Mouse (Mus musculus) heart, embryonic 16.5 days (tissue): ENCODE measurements around the gene Deaf1. TPM values are rescaled to one million over a fixed set of nuclear protein-coding genes. Genes with fewer than 3 reads are reported as not detected.

Experiments
- ATAC-seq: fragments of 200-750 bp; cut with Nextera tagmentation; replicated peaks from 2 replicates; pipeline ENCODE4 v1.8.0; 2017; ENCODE audit warnings: moderate number of reproducible peaks; ENCODE audit not compliant: insufficient read depth, low FRiP score; ENCODE audit errors: extremely low read depth
- H3K27ac ChIP-seq: fragments of 300-500 bp; sonication (generic); 2 replicates; pipeline ENCODE4 v1.5.1; 2014; ENCODE audit warnings: mild to moderate bottlenecking, low read length, control low read depth, moderate library complexity
- H3K27me3 ChIP-seq: fragments of 300-500 bp; sonication (generic); 2 replicates; pipeline ENCODE4 v1.6.1; 2014; ENCODE audit warnings: low read length, mixed read lengths; ENCODE audit not compliant: control insufficient read depth, insufficient read depth
- H3K36me3 ChIP-seq: fragments of 300-500 bp; sonication (generic); 2 replicates; pipeline ENCODE4 v1.6.1; 2014; ENCODE audit not compliant: control insufficient read depth, insufficient read depth
- H3K4me1 ChIP-seq: fragments of 300-500 bp; sonication (generic); 2 replicates; pipeline ENCODE4 v1.6.1; 2014; ENCODE audit warnings: low read length, mixed read lengths; ENCODE audit not compliant: control insufficient read depth, insufficient read depth
- H3K4me2 ChIP-seq: fragments of 300-500 bp; sonication (generic); 2 replicates; pipeline ENCODE4 v1.6.1; 2014; ENCODE audit warnings: low read depth, mild to moderate bottlenecking, control low read depth, low read length
- H3K4me3 ChIP-seq: fragments of 300-500 bp; sonication (generic); 2 replicates; pipeline ENCODE4 v1.5.1; 2014; ENCODE audit warnings: mild to moderate bottlenecking, control low read depth, low read length
- H3K9ac ChIP-seq: fragments of 300-500 bp; sonication (generic); 2 replicates; pipeline ENCODE4 v1.6.1; 2014; ENCODE audit warnings: low read length, control low read depth
- H3K9me3 ChIP-seq: fragments of 300-500 bp; sonication (generic); replicated peaks from 2 replicates; pipeline ENCODE4 v1.6.1; 2016; ENCODE audit warnings: low read length; ENCODE audit not compliant: control insufficient read depth
- WGBS: fragments of 180-500 bp; shearing (Covaris S2); extraction: QIAGEN DNeasy Blood & Tissue Kit; methylation state at CpG from one replicate; pipeline ENCODE4 v1.1.7; 2014; 5-methylcytosine and 5-hydroxymethylcytosine counted together
- polyA plus RNA-seq: library from polyadenylated mRNA; unstranded; fragments of >200 nt; fragmentation: Nextera tagmentation; extraction: Ambion mirVana; gene quantifications from 2 replicates; pipeline ENCODE4 v1.2.1, GENCODE M21; 2015

The Deaf1 gene
- polyA plus RNA-seq, 1 experiment from 2014 or later, result 37.7 TPM

DNA sequence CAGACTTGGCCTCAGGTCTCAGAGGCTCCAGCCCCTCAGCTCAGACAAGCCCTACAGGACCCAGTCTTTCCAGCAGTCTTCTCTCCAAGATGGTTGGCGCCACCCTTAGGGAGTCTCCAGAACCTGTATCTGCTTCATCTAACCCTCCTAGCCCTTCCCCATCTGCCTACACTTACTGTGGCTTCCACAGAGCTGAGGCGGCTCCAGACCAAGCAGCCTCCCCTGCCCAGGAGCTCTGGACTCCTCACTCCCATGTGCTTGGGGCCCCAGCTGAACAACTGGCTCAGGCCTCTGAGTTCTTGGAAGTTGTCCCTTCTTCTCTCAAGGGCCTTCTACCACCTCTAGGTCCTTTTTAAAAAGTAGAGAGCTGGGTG is 36.2 kb upstream of the Deaf1 start:
- Histone ChIP-seq H3K9me3 (no peaks in the 10 kb centered on the region; the same call in 1 of the 2 replicates), H3K36me3 (no peaks in the 10 kb centered on the region), H3K4me2 (no peak overlapping the region), H3K27ac (no peak overlapping the region), H3K27me3 (peaks cover 4% of the 10 kb centered on the region; the same call in 1 of the 2 replicates), H3K4me1 (no peaks in the 10 kb centered on the region), H3K4me3 (no peak overlapping the region), H3K9ac (no peak overlapping the region)
- WGBS, result 60% methylated on average over 2 of the region's 2 CpGs
- ATAC-seq, result no peak

DNA sequence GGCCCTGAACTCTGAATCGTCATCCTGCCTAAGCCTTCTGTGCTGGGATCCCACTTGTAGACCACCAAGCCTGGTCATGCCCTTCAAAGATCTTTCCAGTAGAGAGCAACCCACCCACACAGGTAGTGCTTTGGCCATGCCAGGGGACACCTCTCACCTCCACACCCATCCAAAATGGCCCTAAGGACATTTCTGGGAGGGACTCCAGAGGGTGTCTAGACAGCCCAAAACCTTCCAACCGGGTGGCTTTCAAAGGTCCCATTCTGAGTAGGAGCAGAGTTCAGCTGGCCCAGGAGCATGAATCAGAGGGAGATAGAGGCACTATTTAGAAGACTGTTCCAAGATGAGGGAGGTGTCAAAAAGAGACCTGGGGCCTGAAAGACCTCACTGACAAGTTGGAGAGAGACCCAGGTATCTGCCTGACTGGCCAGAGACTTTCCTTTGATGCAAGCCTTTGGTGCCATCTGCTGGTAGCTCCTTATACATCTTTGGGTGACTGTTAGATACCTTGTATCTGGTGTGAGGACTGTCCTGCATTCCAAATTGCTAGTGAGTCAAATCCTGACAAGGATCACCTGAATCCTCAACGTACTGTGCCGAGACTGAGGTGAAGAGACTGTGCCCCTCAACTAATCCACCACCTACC is 35.7 kb upstream of the Deaf1 start:
- H3K4me1 ChIP-seq, result no peaks in the 10 kb centered on the region
- 47% methylated on average over 4 of the region's 4 CpGs for WGBS
- H3K4me2 ChIP-seq, result no peak overlapping the region
- H3K27me3 ChIP-seq, result peaks cover 4% of the 10 kb centered on the region; the same call in 1 of the 2 replicates
- H3K9ac ChIP-seq, result no peak overlapping the region
- H3K27ac ChIP-seq, result no peak overlapping the region
- H3K9me3 ChIP-seq, result no peaks in the 10 kb centered on the region; the same call in 1 of the 2 replicates
- H3K4me3 ChIP-seq, result no peak overlapping the region
- H3K36me3 ChIP-seq, result no peaks in the 10 kb centered on the region
- ATAC-seq, result no peak; the same call in 1 of the 2 replicates

DNA sequence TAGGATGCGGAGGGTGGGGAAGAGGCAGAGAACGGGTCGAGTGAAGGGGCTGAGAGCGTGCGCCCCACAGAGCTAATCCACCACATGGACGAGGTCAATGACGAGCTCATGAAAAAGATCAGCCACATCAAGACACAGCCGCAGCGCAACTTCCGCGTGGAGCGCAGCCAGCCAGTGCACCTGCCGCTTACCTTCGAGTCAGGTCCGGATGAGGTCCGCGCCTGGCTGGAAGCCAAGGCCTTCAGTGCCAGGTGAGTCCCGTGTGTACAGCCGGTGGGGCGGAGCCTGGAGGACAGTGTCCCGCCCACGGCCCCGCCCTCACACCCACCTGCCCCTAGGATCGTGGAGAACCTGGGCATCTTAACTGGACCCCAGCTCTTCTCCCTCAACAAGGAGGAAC is 34.0 kb upstream of the Deaf1 start:
- no peak overlapping the region for H3K4me3 ChIP-seq
- H3K4me1 ChIP-seq, result no peaks in the 10 kb centered on the region
- no peak overlapping the region for H3K27ac ChIP-seq
- WGBS, result 14% methylated on average over 24 of the region's 24 CpGs
- no peak for ATAC-seq
- peaks cover 4% of the 10 kb centered on the region; the same call in 1 of the 2 replicates for H3K27me3 ChIP-seq
- H3K36me3 ChIP-seq, result no peaks in the 10 kb centered on the region
- no peak overlapping the region for H3K9ac ChIP-seq
- no peak overlapping the region for H3K4me2 ChIP-seq
- no peaks in the 10 kb centered on the region for H3K9me3 ChIP-seq

DNA sequence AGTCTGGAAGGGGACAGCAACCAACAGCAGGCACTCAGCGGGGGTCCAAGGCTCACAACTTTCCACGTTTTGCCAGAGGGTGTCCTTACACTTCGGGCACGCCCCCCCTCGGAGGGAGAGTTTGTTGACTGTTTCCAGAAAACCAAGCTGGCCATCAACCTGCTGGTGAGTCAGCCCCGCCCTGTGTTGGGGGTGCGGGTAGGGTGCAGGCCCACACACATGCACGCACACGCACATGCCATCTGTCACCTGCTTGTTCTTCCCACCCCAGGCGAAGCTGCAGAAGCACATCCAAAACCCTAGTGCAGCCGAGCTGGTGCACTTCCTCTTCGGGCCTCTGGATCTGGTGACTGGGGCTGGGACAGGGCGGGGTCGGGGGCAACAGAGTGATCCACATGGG is 29.5 kb upstream of the Deaf1 start:
- Histone ChIP-seq H3K9me3 (no peaks in the 10 kb centered on the region), H3K4me1 (no peaks in the 10 kb centered on the region), H3K4me2 (no peak overlapping the region), H3K4me3 (no peak overlapping the region), H3K27me3 (peaks cover 4% of the 10 kb centered on the region; the same call in 1 of the 2 replicates), H3K9ac (no peak overlapping the region), H3K36me3 (no peaks in the 10 kb centered on the region), H3K27ac (no peak overlapping the region)
- 67% methylated on average over 14 of the region's 14 CpGs for WGBS
- no peak for ATAC-seq

DNA sequence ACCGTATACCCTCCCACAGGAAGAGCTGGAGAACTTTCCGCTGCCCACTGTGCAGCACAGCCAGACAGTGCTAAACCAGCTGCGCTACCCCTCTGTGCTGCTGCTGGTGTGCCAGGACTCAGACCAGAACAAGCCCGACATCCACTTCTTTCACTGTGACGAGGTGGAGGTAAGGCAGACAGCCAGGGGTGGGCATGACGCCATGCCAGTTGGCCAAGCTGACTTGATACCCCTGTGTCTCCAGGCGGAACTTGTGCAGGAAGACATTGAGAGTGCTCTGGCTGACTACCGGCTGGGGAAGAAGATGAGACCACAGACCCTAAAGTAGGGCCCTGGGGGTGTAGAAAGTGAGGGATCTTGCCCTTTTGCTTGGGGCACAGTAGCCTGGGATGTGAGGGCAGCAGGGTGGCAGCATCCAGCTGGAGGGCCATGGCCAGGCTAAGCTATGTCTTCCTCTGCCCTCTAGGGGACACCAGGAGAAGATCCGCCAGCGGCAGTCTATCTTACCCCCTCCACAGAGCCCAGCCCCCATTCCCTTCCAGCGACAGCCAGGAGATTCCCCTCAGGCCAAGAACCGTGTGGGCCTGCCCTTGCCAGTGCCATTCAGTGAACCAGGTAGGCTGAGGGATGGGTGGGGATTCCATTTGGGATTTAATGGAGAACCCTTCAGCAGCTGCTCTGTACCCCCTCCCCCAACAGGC is 28.3 kb upstream of the Deaf1 start:
- H3K4me1 ChIP-seq, result no peaks in the 10 kb centered on the region
- H3K36me3 ChIP-seq, result no peaks in the 10 kb centered on the region
- no peak overlapping the region for H3K4me2 ChIP-seq
- H3K4me3 ChIP-seq, result no peak overlapping the region
- H3K27me3 ChIP-seq, result peaks cover 2% of the 10 kb centered on the region; the same call in 1 of the 2 replicates
- ATAC-seq, result no peak; the same call in 1 of the 2 replicates
- H3K9ac ChIP-seq, result no peak overlapping the region
- no peaks in the 10 kb centered on the region for H3K9me3 ChIP-seq
- H3K27ac ChIP-seq, result no peak overlapping the region
- 49% methylated on average over 12 of the region's 12 CpGs for WGBS

DNA sequence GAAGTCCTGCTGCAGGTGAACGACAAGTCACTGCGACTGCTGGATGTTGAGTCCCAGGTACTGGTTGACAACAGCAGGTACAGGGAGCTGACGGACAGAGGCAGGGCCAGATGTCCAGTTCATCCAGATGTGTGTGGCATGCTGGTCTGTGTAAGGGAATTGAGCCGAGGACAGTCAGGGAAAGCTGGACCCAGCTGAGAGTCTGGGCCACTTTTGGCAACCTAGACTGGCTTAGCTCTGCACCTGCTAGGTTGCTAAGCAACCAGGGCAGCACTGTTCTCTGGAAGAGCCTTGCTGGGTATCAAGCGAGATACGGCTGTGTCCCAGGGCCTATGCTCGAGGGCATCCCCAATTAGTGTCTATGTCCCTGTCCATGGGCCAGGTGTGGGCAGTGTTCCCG is 27.6 kb upstream of the Deaf1 start:
- Histone ChIP-seq H3K36me3 (no peaks in the 10 kb centered on the region), H3K27me3 (no peaks in the 10 kb centered on the region), H3K4me3 (no peak overlapping the region), H3K27ac (no peak overlapping the region), H3K9me3 (no peaks in the 10 kb centered on the region), H3K4me2 (no peak overlapping the region), H3K4me1 (no peaks in the 10 kb centered on the region), H3K9ac (no peak overlapping the region)
- ATAC-seq, result no peak
- 80% methylated on average over 8 of the region's 8 CpGs for WGBS

DNA sequence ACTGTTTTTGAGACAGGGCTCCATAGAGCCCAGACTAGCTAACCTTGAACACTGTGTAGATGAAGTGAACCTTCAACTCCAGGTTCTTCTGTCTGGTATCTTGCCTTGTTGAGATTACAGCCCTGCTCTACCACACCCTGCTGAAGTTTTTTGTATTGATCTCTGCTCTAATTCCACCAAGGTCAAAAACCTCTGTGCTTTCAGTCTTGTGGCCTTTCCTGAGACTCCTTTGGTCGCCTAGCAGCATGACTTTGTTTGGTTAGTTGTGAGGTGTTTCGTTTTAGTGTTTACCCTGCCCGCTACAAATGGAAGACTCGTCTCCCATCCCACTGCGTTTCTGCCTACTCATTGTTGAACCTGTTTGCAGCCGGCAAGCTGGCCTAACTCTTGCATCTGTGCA is 23.6 kb upstream of the Deaf1 start:
- WGBS, result 67% methylated on average over 6 of the region's 6 CpGs
- H3K9ac ChIP-seq, result no peak overlapping the region
- ATAC-seq, result no peak
- no peaks in the 10 kb centered on the region for H3K4me1 ChIP-seq
- no peaks in the 10 kb centered on the region for H3K36me3 ChIP-seq
- H3K9me3 ChIP-seq, result no peaks in the 10 kb centered on the region
- H3K27ac ChIP-seq, result no peak overlapping the region
- H3K4me3 ChIP-seq, result no peak overlapping the region
- H3K27me3 ChIP-seq, result no peaks in the 10 kb centered on the region
- no peak overlapping the region for H3K4me2 ChIP-seq

DNA sequence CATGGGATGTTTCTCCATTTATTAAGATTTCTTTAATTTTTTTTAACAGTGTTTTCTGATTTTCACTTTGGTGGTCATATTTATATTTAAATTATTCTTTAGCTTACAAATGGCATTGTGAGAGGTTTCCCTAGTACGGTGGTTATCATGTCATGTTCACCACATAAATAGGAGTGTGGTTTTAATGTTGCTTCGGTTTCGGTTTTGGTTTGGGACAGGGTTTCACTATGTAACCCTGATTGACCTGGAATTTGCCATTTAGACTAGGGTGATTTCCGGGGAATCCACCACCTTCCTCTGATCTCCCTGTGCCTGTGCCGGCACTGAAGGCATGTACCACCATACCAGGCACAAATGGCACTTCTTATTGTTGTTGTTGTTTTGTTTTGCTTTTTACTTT is 17.3 kb upstream of the Deaf1 start:
- no peaks in the 10 kb centered on the region for H3K9me3 ChIP-seq
- no peak overlapping the region for H3K4me3 ChIP-seq
- no peaks in the 10 kb centered on the region for H3K4me1 ChIP-seq
- H3K27ac ChIP-seq, result no peak overlapping the region
- H3K36me3 ChIP-seq, result no peaks in the 10 kb centered on the region
- no peak overlapping the region for H3K9ac ChIP-seq
- H3K27me3 ChIP-seq, result 0 out of 2 replicates have a peak, but pooled peaks cover 2% of the 10 kb centered on the region
- H3K4me2 ChIP-seq, result no peak overlapping the region
- WGBS, result 83% methylated on average over 5 of the region's 5 CpGs
- no peak for ATAC-seq

DNA sequence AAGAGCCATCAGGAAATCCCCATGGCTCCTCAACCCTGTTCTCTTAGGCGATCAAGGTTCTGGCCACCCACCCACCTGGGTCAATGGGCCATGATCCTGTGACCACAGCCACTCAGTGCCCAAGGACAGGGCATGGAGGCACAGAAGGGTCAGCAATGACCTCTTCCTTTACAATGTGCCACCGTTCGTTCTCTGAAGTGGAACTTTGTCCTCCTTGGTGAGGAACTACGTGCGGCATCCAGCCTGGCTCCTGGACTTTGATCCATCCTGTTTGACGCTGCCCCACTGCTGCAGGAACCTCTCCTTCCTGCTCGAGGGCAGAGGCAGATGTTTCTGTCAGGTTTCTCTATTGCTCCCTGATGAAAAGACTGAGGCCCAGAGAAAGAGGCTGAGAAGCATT is 16.2 kb upstream of the Deaf1 start:
- no peak overlapping the region for H3K9ac ChIP-seq
- no peak for ATAC-seq
- 0 out of 2 replicates have a peak, but pooled peaks cover 2% of the 10 kb centered on the region for H3K27me3 ChIP-seq
- H3K27ac ChIP-seq, result no peak overlapping the region
- 63% methylated on average over 7 of the region's 7 CpGs for WGBS
- no peaks in the 10 kb centered on the region for H3K36me3 ChIP-seq
- H3K4me1 ChIP-seq, result no peaks in the 10 kb centered on the region
- no peak overlapping the region for H3K4me3 ChIP-seq
- no peaks in the 10 kb centered on the region for H3K9me3 ChIP-seq
- no peak overlapping the region for H3K4me2 ChIP-seq
